Mouse (Mus musculus) erythroid progenitor cell, adult 5-6 weeks (primary cell): ENCODE results near the gene Serpina3m. TPM values are rescaled to one million over a fixed set of nuclear protein-coding genes. Genes with fewer than 3 reads are reported as not detected.
"Not testable (repeated sequence)": the region's sequence is repeated elsewhere in the genome, so short reads cannot be mapped to it uniquely, and the experiment has no call there.

ENCODE experiments used
- ATAC-seq: replicated peaks from 2 replicates; pipeline ENCODE4 v1.8.0; 2016; ENCODE audit warnings: moderate number of reproducible peaks, mild to moderate bottlenecking, moderate TSS enrichment, inconsistent platforms; ENCODE audit not compliant: poor library complexity, low FRiP score, severe bottlenecking
- total RNA-seq, 2 experiments: library from RNA; stranded (forward) in 1 of 2; stranded (reverse) in 1 of 2; fragments of 150-400 nt in 1 of 2; fragments of 186-747, 209-891 nt in 1 of 2; gene quantifications; 2 replicates each; pipeline versions ENCODE4 v1.2.3 to v1.2.4; 2015 to 2017; ENCODE audit warnings: low replicate concordance in 2 of 2

Gene Serpina3m
- total RNA-seq (2015; ENCODE audit: low replicate concordance) (not detected in 2 replicates), total RNA-seq (2017; ENCODE audit: low replicate concordance) (not detected in 2 replicates)

- not testable (repeated sequence) for ATAC-seq
Observed at GRCm38 (mm10) chr12:104338226-104338625, at the start of gene Serpina3m, which contains the start of gene Serpina3k. Serpina3m (plus strand) TSS chr12:104338486. Serpina3k (plus strand) TSS chr12:104338486.

GRCm38 (mm10) chr12:104289872-104290271 lies 48.4 kb upstream of the Serpina3m start:
- ATAC-seq: no peak

- no peak for ATAC-seq
Observed at GRCm38 (mm10) chr12:104293963-104294362, 44.3 kb upstream of the Serpina3m start.

- no peak for ATAC-seq
Observed at GRCm38 (mm10) chr12:104298049-104298448, 40.2 kb upstream of the Serpina3m start.

- ATAC-seq: no peak
Observed at GRCm38 (mm10) chr12:104305991-104306390, 32.3 kb upstream of the Serpina3m start.

- ATAC-seq: no peak
Observed at GRCm38 (mm10) chr12:104314253-104314652, 24.0 kb upstream of the Serpina3m start, which contains the start of gene Serpina3j. Serpina3j (plus strand) TSS chr12:104314553.

GRCm38 (mm10) chr12:104322454-104322853 lies 15.8 kb upstream of the Serpina3m start:
- ATAC-seq: no peak

- no peak for ATAC-seq
Observed at GRCm38 (mm10) chr12:104331701-104332100, 6.6 kb upstream of the Serpina3m start.

GRCm38 (mm10) chr12:104336873-104337272 lies 1.4 kb upstream of the Serpina3m start:
- ATAC-seq: not testable (repeated sequence)

- ATAC-seq: no peak
Observed at GRCm38 (mm10) chr12:104338705-104339104, 419 bp downstream of the Serpina3m start.

- not testable (repeated sequence) for ATAC-seq
Observed at GRCm38 (mm10) chr12:104342489-104342888, 4.2 kb downstream of the Serpina3m start.

- no peak for ATAC-seq
Observed at GRCm38 (mm10) chr12:104345181-104345580, 6.9 kb downstream of the Serpina3m start.

GRCm38 (mm10) chr12:104345707-104346106 lies 7.4 kb downstream of the Serpina3m start:
- ATAC-seq: no peak

GRCm38 (mm10) chr12:104347091-104347490 lies 8.8 kb downstream of the Serpina3m start:
- ATAC-seq: no peak

GRCm38 (mm10) chr12:104351812-104352211 lies 13.5 kb downstream of the Serpina3m start:
- not testable (repeated sequence) for ATAC-seq

GRCm38 (mm10) chr12:104356006-104356405 lies 17.7 kb downstream of the Serpina3m start:
- no peak for ATAC-seq

- ATAC-seq: no peak
Observed at GRCm38 (mm10) chr12:104369986-104370385, 31.7 kb downstream of the Serpina3m start.

- ATAC-seq: not testable (repeated sequence)
Observed at GRCm38 (mm10) chr12:104377179-104377578, 38.9 kb downstream of the Serpina3m start.

- ATAC-seq: not testable (repeated sequence)
Observed at GRCm38 (mm10) chr12:104378351-104378750, 40.1 kb downstream of the Serpina3m start.

GRCm38 (mm10) chr12:104378815-104379214 lies 40.5 kb downstream of the Serpina3m start:
- ATAC-seq: not testable (repeated sequence)

- ATAC-seq: no peak
Observed at GRCm38 (mm10) chr12:104379856-104380255, 41.6 kb downstream of the Serpina3m start.

GRCm38 (mm10) chr12:104381071-104381604 lies 42.9 kb downstream of the Serpina3m start:
- not testable (repeated sequence) for ATAC-seq
